Mouse (Mus musculus): ENCODE results near the gene Lgals4.

The Lgals4 gene

DNA sequence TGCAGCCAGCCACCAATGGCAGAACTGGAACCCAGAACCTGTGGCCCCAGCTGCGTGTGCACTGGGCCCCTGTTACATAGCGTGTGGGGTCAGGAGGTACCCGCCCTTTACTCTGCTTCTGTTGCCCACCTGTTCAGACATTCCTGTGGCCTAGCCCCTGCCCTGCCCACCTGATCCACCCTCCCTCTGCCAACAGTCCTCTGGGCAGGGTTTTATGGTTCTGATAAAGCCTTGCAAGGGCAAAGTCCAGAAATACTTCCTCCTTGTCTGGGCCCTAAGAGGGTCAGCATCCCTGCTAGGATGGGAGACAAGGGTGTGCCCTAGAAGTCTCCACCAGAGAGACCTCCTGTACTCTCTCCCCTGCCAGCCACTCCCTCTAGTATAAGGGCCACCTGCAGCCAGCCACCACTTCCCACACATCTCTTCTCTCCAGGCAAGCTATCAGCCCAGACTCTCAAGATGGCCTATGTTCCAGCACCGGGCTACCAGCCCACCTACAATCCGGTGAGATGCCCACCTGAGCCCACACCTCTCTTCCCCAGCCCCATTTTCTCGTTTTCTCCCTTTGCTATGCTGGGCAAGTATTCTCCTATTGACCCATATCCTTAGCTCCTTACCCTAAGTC, at the start of gene Lgals4:
Gene Lgals4, plus strand, starts transcription at position 132 of the 625 bp plus-strand sequence.
- DNase-seq (ENCODE audit: low read depth, low spot score): no peak

DNA sequence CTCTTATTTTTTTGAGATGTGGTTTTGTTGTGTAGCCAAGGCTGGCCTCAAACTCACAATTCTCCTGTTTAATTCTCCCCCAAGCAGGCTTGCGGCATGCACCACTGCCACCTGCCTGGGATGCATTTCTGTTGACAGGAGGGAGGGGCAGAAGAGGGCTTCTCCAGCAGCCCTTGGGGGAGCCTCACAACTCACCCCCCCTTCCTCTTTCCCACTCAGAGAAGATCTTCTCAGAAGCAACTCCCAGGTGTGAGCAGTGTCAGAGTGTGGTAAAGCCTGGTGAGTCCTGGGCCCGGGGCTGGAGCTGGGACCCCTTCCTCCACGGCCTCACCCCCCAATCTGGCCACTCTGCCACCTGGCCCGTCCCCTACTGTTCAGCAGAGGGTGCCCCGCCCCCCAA, 48.5 kb upstream of the Lgals4 start:
- no peak for DNase-seq (ENCODE audit: low read depth, low spot score)

DNA sequence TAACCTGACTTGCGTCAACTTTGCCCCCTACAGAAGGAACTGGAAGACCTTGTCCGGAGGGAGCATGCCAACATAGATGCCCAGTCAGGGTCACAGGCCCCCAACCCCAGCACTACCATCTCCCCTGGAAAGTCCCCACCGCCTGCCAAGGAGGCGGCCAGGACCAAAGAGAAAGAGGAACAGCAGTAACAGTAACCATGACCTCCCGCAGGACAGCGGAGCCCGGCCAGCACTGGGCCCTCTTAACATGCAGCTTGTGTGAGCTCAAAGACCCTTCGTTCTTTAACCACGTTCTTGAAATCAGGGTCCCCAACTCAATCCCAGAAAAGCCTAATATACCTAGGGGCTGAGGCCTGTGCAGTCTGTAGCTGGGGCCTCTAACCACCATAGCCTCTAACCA, 45.8 kb upstream of the Lgals4 start:
- no peak for DNase-seq (ENCODE audit: low read depth, low spot score)

DNA sequence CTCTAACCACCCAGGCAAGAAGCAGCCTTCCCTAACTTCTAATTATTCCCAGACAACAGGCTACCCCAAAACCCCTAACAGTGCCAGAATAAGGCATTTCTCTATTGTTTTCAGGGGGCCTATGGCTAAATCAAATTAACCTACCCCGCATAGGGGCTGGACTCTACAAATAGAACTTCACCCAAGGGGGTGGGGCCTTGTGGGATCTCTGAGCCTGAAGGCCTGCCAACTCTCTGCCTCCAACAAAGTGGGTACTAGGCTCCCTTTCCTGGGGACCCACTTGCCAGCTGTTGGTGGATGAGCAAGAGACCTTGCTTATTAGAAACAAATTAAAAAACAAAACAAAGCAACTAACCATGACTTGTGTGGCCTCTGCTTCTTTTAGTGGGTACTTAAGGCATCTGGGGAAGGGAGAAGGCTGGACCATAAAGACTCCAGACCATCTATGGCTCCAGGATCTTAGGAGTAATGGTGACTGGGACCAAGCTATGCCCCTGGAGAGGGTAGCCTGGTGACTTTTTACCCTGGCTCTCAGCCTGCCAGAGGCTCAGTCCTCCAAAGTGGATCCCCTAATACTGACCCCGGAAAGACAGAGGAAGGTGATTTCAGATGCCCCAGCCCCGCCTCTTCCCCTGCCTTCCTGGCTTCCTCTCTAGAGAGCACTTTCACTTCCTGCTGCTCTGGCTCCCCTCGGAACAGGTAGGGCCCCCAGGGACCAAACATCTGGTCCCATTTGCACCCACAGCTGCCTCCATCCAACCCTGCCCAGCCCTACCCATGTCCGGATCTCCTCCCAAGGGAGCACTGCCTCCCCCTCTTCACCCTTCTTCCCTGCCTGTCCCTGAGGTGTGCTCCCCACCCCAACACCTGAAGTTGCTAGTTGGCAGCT, 45.1 kb upstream of the Lgals4 start, which contains the start of gene Rinl:
Gene Rinl, plus strand, starts transcription at position 663 of the 889 bp plus-strand sequence.
- DNase-seq (ENCODE audit: low read depth, low spot score): no peak

DNA sequence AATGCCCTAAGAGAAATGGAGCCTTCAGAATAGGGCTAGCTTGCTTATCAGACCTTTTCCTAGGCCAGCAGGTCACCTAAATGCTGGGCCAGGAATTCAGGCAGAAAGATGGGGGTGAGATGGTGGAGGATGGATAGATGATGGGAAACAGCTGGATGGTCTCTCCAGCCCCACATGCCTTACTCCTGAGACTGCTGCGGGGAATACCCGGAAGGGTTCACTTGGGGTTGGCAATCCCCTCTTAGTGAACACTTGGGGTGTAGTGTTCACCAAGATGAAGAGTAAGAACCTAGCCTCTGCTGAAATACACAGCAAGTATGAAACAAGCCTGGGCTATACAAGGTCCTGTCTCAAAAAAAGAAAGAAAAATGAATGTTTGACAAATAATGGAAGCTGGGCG, 44.4 kb upstream of the Lgals4 start:
- DNase-seq (ENCODE audit: low read depth, low spot score): no peak

DNA sequence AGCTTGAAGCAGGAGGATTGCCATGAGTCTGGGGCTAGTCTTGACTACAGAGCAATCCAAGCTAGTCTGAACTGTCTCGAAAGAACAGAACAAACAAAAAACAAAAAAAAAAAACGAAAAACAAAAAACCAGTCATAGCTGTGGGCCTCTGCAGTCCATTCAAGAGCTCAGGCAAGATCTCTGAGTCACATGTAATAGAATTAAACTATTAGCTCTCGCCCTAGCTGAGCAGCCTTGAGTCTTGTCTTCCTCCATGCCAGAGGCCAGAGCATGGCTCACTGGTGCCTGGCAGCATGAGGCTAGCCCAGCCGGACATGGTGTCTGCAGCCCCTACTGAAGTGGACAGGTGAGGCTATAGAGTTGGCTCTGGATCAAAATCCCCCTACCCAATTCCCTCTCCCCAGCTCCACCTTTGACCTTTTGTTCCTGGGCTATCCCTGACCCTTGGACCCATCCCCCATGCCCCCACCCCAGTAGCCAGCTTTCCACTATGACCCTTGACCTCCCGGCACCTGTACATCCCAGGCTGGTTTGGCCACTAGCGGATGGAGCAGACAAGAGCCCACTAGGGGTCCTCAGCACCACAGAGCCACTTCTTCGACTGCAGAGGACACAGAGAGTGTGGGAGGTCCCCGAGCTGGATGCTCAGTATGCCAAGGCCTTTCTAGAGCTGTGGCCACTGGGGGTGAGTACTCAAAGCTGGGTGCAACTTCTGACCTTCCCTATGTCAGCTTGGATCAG, 43.4 kb upstream of the Lgals4 start:
- no peak for DNase-seq (ENCODE audit: low read depth, low spot score)

DNA sequence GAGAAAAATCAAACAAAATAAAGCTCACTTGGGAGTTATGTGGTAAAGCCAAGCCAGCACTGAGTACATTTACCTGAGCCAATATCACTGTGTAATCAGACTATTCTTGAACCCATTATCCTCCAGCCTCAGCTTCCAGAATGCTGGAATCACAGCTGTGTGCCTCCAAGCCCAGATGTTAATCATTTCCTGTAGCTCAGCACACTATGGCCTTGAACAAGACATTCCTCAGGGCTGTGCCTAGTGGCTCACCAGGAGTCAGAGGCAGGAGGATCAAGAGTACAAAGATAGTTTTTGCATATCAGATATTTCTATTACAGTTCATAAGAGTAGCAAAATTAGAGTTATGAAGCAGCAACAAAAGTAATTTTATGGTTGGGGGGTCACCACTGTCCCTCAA, 41.9 kb upstream of the Lgals4 start:
- peak; percentile 35 for DNase-seq (ENCODE audit: low read depth, low spot score)

DNA sequence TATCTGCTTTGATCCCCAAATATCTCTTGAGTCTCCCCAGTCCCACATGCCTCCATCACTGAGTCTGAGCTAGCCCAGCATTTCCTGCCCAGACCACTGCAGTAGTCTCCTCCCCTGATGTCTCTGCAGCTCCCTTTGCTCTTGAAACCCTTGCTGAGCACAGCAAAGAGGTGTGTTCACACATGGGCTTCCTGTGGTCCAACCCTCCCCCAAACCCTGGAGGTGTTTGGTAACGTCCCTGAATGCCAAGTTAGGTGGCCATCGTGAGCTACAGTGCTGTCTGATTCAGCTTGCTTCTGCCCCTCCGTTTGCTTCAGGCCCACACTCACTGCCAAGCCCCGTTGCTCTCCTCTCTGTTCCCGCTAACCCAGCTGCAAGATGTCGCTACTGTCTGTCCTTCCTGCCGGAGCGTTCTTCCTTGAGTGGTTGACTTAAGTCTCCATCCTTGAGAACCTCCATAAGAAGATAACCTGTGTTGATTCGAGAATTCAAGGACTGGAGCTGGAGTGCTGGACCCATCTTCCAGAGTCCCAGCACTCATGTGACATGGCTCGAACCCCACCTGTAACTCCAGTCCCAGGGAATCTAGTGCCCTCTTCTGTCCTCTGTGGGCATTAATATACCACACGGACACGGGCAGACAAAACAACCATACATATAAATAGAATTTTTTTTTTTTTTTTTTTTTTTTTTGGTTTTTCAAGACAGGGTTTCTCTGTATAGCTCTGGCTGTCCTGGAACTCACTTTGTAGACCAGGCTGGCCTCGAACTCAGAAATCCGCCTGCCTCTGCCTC, 41.1 kb upstream of the Lgals4 start:
- DNase-seq (ENCODE audit: low read depth, low spot score): no peak

DNA sequence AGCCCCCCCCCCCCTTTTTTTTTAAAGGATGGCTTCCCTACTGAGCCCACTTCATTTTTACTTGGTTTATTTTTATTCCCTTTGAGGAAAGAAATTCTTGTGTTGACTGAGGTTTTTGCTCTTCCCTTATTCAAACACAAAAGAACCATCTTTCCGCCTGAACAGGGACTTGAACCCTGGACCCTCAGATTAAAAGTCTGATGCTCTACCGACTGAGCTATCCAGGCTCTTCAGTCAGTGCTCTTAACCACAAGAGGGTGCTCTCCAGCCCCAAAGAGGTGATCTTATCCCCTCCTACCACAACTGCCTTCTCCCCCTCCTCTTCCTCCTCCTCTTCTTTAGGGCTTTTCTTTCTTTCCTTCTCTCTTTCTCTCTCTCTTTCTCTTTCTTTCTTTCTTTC, 39.8 kb upstream of the Lgals4 start:
- DNase-seq (ENCODE audit: low read depth, low spot score): no peak

DNA sequence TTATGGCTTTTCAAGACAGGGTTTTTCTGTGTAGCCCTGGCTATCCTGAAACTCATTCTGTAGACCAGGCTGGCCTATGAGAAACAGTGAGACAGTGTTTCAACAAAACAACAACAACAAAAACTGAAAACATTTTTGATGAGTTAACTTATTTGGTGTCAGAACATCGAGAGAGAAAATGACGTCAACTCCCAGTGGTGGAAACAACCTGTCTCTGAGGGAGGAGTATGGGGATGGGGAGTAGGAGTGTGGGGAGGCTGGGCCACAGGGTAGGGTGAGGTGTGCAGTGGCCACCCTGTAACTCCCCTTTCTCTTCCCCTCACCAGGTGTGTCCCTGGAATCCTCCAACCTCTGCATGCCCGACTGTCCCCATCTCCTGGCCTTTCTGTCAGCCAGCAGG, 39.2 kb upstream of the Lgals4 start:
- no peak for DNase-seq (ENCODE audit: low read depth, low spot score)

DNA sequence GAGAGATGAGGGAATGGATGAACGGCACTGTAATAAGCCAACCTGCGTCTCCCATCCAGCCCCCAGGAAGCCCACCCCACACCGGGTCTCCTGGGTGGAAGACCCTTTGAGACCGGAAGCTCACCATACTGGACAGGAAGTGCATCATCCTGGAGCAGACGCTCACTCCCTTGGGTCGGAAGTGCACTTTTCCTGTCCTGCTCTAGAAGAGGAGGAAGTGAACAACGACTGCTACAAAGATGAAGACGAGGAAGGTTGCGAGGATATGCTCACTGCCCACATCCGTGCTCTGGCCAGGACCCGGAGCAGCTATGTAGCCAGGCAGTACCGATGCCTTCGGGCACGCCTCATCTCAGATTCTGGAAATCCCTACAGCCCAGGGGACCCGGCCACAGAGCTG, 37.8 kb upstream of the Lgals4 start:
- DNase-seq (ENCODE audit: low read depth, low spot score): no peak

DNA sequence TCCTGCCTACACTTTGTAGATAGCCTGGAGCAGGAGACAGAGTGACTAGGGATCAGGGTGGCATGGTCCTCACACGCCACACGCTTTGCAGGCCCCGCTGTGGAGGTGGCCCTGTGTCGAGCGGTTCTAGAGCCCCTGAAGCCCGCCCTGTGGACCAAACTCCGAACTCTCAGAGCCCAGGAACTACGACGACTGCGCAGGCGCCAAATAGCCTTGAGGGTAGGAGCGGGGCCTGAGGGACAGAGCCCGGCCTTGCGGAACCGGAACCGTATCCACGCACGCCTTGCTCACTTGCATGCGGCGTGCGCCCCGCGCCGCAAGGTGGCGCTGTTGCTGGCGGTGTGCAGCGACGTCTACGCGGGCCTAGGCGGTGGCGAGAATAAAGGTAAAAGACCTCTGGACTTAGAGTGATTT, 37.1 kb upstream of the Lgals4 start:
- DNase-seq (ENCODE audit: low read depth, low spot score): peak; percentile 76

DNA sequence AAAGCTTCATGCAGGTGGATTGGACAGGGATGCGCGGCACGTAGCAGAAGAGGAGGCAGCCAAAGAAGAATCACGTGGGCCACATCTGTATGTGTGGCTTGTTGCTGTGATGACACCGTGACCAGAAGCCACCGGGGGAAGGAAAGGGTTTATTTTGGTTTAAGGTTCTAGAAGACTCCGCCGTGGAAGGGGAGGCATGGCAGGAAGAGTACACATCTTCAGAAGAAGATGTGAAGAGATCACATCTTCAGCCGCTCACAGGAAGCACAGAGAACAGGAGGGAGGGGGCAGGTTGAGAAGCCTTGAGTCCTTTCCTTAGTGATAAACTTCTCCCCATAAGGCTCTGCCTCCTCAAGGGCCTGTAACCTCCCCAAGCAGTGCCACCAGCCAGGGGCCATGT, 33.7 kb upstream of the Lgals4 start:
- DNase-seq (ENCODE audit: low read depth, low spot score): no peak

DNA sequence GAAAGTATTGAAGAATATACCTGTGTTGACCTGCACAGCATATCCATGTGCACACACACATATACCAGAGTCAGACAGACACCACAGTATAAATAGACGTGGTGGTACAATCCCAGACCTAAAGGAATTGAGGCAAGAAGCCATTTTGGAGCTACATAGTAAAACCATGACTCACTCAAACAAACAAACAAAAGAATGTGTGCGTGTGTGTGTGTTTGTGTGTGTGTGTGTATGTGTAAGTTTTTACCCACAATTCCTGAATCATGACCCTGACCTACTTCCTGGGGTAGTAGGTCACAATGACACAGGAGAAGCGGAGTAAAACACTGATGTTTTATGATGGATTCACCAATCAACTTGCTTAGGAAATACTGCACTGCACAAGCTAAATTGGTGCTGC, 32.2 kb upstream of the Lgals4 start:
- DNase-seq (ENCODE audit: low read depth, low spot score): no peak

DNA sequence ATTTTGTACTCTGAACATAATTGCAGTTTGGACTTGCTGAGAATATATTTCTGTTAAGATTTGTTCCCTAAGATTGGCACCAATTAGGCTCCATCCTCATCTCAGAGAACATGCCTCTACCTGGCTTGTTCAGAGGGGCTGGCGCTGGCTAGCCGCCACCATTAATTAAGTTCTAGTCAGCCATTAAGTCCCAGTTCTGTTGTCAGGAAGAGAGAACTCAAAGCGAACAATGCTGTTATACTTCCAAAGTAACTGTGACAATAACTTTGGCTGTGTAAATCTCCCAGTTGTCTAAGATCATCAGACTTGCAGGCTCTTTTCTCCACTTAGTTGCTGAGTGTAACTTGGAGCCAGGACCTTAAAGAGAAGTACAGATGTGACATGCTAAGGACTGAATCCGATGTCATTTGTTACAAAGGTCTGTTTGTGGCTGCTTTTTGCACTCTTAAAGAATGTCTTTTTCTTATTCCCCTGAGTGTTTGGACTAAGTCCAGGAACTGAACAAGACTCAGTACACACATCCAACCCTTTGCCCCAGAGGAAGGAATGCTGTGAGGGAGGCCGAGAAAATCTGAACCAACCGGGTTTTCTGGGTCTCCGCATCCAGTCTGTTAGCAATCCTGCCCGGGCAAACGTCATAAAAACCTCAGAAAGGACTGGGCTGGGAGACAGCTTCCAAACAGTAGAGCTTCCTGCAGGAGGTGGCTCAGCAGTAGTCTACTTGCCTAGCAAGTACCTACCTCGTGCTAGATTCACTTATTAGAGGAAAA, 31.6 kb upstream of the Lgals4 start:
- peak; percentile 65 for DNase-seq (ENCODE audit: low read depth, low spot score)

DNA sequence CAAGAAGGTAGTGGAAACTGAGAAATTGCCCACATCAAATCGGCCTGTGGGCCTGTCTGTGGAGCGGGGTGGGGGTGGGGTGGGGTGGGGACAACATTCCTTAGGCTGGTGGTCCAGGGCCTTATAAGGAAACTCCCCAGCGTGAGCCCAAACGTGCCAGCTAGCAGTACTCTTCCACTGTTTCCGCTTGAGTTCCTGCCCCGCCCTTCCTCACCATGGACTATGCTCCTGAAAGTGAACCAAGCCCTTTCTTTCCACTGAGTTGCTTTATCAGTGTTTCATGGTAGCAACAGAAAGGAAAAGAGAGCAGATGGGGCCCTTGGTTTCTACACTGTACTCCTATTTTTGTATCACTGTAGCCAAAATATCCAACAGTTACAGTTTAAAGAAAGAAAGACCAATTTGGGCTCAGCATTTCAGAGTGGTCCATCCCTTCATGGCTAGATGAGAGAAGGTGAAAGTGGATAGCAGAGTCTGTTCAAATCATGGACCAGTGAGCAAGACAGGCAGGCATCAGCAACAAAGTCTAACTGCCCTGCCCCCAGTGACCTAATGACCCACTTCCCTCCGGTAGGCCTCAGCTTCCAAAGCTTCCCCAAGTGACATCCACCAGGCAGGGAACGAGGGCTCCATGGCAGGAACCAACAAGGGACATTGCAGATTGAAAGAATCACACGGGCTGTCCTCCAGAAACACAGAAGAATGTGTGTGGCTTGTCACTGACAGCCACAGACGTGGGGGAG, 30.6 kb upstream of the Lgals4 start:
- no peak for DNase-seq (ENCODE audit: low read depth, low spot score)

DNA sequence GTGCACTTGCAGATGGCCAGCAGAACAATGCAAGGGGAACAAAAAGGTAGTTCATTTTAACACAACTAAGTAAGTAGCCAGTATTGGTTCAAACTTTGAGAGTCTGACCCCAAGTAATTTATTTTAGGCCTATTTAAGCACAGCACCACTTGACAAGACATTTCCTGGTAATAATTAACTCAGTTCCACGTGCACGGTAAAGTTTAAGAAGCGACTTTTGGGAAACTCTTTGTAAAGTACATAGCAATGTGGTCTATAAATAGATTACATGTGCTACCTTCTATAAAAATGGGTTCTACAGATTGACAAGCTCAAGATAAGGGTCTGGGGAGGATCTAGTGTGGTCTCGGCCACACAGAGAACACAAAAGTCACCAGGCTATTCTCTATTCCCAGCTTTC, 29.9 kb upstream of the Lgals4 start:
- DNase-seq (ENCODE audit: low read depth, low spot score): no peak

DNA sequence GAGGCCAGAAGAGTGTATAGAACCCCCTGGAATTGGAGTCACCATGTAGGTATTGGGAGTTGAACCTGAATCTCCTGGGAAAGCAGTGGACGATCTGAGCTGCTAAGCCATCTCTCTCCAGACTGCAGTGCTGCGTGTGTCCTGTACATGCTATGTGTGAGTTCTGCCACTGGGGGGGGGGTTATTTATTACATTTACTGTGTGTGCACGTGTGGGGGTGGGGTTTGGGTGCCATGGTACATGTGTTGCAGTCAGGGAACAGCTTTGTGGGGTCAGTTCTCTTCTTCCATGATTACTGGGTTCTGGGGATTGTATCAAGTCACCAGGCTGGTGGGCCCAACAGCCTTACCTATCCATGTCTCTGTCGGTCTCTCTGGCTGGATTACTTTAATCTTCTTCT, 26.8 kb upstream of the Lgals4 start:
- DNase-seq (ENCODE audit: low read depth, low spot score): no peak

DNA sequence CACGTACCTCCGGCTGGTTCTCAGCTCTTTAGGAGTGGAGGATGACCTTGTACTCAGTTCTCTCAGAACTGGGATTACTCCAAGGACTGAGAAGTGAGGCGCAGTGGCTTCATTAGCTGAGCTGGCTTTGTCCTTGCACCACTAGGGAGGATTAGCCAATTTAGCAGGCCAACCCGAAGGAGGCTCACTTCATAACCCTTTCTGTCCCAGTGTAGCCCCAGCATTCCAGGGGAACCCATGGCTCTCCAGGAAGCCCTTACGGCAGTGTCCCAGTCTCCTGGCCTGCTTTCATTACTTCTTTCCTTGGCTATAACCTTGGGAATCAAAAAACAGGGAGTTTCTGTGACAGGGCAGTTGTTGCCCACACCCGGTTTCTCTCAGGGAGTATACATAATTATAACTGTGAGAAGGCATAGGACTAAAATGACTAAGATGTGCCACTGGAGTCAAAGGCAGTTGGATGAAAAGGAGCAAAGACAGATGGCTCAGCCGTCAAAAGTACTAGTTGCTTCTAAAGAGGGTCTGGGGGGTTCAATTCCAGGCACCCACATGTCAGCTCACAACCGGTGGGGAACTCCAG, 25.9 kb upstream of the Lgals4 start:
- no peak for DNase-seq (ENCODE audit: low read depth, low spot score)

Measured in forelimb bud, embryonic 11.5 days (tissue).